Mouse (Mus musculus) kidney, postnatal 25 days (tissue): ENCODE measurements around the gene Sema3a.

Experiments
- DNase-seq, 2 experiments: peaks; one replicate each; pipeline ENCODE4 v3.0.0; 2021; ENCODE audit warnings: mixed read lengths in 2 of 2

The Sema3a gene

DNA sequence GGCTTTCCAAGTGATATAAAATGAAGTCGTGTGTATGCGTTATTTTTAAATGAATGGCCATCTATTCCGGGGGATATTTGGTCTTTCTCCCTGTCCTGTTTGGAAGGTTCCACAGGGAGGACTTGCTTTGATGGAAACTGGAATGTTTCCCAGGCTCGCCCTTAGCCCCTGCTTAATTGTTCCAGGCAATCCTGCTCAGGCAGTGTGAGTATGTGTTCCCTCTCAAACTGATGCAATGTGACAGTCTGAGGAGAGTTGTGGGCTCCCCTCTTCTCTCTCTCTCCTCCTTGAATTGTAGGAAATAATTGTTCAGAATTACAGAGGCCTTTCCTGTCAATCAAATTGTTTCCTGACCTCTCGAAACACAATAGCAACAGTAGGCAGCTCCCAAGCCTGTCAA is 202.1 kb downstream of the Sema3a start:
- no peak for DNase-seq

GRCm38 (mm10) chr5:13331412-13331811 is 206.2 kb downstream of the Sema3a start:
- no peak for DNase-seq

- no peak for DNase-seq
These were observed 212.5 kb downstream of the Sema3a start for GRCm38 (mm10) chr5:13337665-13338064.

DNA sequence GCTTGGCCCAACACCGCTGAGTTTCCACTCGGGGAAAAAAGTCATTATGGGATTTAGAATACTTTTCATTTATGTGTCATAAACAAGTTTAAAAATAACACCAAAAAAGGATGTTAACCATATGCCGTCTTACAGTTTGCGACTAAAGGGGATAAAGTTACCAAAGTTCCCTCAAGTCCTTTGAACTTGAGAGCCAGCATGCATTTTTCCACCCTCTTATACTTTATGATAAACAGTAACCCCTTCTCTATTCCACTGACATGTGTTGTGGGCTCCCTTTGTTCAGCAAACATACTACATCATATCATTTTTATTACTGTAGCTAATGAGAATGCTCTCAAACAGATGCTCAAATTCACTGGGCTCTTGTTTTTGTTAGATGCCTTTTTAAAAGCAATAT is 221.9 kb downstream of the Sema3a start:
- DNase-seq = no peak

- DNase-seq = no peak
These were observed 226.4 kb downstream of the Sema3a start for GRCm38 (mm10) chr5:13351611-13352010.

GRCm38 (mm10) chr5:13352995-13353394 is 227.8 kb downstream of the Sema3a start:
- no peak for DNase-seq

GRCm38 (mm10) chr5:13353539-13353938 is 228.3 kb downstream of the Sema3a start:
- no peak for DNase-seq

- DNase-seq = no peak
These were observed 229.7 kb downstream of the Sema3a start for GRCm38 (mm10) chr5:13354913-13355312.

GRCm38 (mm10) chr5:13358770-13359169 is 233.6 kb downstream of the Sema3a start:
- DNase-seq = no peak

DNA sequence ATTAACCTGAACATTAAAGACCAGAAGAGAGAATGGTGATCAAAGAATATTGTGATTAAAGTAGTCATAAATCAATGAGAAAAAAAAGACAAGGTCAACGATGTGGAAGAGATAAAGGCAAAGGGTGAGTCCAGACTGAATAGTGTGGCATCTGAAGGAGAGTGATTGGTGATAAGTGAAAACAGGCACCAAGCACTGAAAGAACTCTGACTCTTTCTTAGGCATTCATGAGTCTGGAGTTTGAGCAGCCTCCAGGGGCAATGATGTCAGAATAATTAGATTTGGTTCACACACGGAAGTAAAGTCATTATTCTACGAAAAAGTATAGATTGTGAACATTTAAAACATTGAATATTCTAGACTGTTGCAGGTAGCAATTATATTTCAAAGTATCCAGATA is 235.5 kb downstream of the Sema3a start:
- DNase-seq = no peak

DNA sequence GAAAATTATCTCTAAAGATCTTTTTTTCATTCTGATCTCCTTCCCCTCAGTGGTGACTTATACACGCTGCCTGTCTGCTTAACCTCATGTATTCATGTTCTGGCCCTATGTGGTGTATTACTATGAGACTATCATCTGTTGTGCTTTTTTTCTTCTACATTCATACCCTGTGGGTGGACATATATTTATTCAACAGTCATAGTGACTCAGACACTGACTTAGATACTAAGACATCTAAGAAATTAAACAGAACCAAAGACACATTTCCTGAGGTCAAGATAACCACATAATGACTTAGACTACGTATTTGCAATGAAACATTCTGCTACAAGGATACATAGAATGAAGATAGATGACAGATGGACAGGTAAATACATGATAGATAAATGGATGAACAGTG is 239.9 kb downstream of the Sema3a start:
- no peak for DNase-seq

- DNase-seq = no peak
These were observed 254.0 kb downstream of the Sema3a start for GRCm38 (mm10) chr5:13379223-13379622.

DNA sequence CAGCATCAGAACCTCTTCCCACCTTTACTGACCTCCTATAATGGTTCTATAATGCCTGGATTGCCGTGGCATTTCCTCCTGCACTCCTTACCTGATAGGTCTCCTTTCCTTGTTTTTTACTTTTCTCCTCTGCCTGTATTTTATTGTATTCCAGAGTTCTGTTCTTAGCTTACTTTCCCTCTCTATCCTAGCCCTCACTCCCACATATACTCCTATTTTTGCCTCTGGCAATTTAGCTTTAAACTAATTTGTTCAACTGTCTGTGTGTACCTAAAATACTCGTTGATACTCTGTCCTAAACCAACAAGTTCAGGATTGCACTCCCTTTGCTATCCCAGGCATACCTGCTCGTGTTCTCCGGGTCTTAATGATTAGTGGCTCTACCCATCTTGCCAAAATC is 258.8 kb downstream of the Sema3a start:
- DNase-seq = no peak

GRCm38 (mm10) chr5:13384714-13385113 is 259.5 kb downstream of the Sema3a start:
- no peak for DNase-seq

DNA sequence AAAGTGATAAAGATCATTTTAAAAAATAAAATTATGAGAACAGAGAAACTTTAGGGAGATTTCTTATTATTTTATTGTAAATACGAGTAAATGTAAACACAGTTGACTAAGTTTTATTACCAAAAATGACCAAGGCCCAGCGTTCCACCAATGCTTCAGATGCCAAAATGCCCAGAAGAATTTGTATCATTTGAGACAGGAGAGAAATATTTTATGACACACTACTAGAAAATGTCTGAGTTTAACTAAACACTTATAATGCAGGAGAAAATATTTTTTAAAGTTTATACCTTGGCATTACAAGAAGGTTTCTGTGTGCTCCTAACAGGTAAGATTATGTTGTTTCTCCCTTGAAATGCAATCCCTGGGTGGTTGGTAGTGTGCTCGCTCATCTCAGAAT is 261.4 kb downstream of the Sema3a start:
- no peak for DNase-seq

- DNase-seq = no peak
These were observed 262.5 kb downstream of the Sema3a start for GRCm38 (mm10) chr5:13387679-13388078.

GRCm38 (mm10) chr5:13389995-13390394 is 264.8 kb downstream of the Sema3a start:
- no peak for DNase-seq

DNA sequence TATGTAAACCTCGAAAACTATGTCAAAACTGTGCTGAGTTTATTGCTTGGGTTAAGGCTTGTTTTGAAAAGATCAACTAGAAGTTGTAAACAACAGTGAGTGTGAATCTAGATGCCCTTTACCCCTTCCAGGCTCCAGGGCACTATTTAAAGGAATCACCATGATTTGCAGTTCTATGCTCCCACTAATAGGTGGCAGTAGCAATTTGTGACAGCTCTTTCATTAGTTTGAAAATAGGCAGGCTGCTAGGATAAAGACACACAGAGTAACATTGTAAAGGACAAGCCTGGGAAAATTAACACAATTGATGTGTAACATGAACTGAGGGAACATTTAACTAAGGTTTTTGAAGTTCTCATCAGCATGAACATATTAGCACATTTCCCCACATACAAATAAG is 280.2 kb downstream of the Sema3a start:
- DNase-seq = no peak

DNA sequence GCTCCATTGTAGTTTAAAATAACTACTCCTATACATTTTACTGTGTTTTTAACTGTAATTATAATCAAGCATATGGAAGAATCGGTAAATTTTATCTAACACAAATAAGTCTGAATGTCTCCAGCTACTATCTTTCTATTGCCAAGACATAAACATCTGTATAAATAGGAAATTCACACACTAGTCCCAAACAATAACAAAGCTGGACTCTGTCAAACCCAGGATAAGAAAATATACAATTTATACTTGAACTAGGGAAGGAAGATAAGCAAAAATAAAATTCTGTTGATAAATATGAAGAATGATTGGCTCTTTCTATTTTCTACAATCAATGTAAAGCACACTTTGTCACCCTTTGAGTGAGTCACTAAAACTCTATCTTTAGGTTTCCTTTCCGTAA is 280.9 kb downstream of the Sema3a start:
- no peak for DNase-seq

DNA sequence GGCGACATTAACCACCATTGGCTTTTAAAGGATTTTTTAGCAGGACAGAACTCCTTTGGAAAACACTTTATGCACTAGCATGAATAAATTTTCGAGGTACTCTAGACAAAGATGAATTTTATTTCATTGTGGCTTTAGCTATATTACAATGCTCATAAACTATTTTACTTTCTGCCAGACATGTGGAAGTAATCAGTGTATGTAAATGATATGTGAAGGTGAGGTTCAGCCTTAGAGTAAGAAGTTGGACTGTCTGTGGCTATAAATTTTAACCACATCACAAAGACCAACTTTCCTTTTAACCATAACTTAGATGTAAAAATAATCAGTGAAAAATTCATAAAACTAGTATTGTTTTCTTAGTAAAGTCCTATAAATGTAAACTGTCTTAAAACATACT is 286.7 kb downstream of the Sema3a start:
- no peak for DNase-seq

- DNase-seq = no peak
These were observed 288.8 kb downstream of the Sema3a start for GRCm38 (mm10) chr5:13413915-13414525.

- DNase-seq = no peak
These were observed 291.9 kb downstream of the Sema3a start for GRCm38 (mm10) chr5:13416960-13417710.

- DNase-seq = no peak
These were observed 296.2 kb downstream of the Sema3a start for GRCm38 (mm10) chr5:13421276-13421925.

DNA sequence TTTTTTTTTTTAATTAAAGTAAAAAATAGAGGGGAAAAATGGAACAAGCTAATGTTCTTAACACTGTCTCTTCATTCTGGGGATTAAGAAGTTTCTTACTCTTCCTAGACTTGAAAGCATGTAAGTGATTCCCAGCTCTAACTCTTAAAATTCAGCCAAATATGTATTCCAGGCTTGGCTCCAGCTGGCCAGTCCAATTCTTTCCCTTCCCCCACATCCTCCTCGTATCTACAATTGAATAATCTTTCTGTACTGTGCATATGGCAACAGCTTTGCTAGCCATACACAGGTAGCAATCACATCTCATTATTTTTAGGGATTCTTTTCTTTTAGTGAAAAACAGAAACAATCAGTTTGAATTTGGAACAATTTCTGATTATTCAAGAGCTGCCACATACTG is 303.5 kb downstream of the Sema3a start:
- DNase-seq = no peak
